Mouse (Mus musculus) heart, adult 8-10 months (tissue): Measurements from ENCODE around the gene Pik3r4. TPM values are rescaled to one million over a fixed set of nuclear protein-coding genes. Genes with fewer than 3 reads are reported as not detected.

Experiments used
- DNase-seq: peaks from one replicate; pipeline ENCODE4 v3.0.0; 2022; ENCODE audit warnings: low spot score
- total RNA-seq, 4 experiments: library from RNA; stranded (reverse); gene quantifications; 2 replicates each; pipeline ENCODE4 v1.2.4; 2022

Gene Pik3r4
- total RNA-seq, 4 experiments from 2014 or later, result 19.1 to 24.0 (median 21.6) TPM

- DNase-seq, result peak; percentile 39
Observed at GRCm38 (mm10) chr9:105697764-105698396, 55.1 kb downstream of the Pik3r4 start.

- no peak for DNase-seq
Observed at GRCm38 (mm10) chr9:105700702-105701101, 57.9 kb downstream of the Pik3r4 start.

GRCm38 (mm10) chr9:105701966-105702365 lies 59.2 kb downstream of the Pik3r4 start:
- DNase-seq, result no peak

GRCm38 (mm10) chr9:105704226-105704932 lies 61.6 kb downstream of the Pik3r4 start:
- DNase-seq, result no peak

- DNase-seq, result no peak
Observed at GRCm38 (mm10) chr9:105705011-105705410, 62.2 kb downstream of the Pik3r4 start.

GRCm38 (mm10) chr9:105712049-105712448 lies 69.3 kb downstream of the Pik3r4 start:
- no peak for DNase-seq

GRCm38 (mm10) chr9:105719367-105719766 lies 76.6 kb downstream of the Pik3r4 start:
- DNase-seq, result no peak

GRCm38 (mm10) chr9:105719851-105720395 lies 77.1 kb downstream of the Pik3r4 start:
- no peak for DNase-seq

GRCm38 (mm10) chr9:105720430-105720829 lies 77.7 kb downstream of the Pik3r4 start:
- DNase-seq, result no peak

GRCm38 (mm10) chr9:105731976-105732375 lies 89.2 kb downstream of the Pik3r4 start:
- DNase-seq, result peak; percentile 53

GRCm38 (mm10) chr9:105734651-105735050 lies 91.9 kb downstream of the Pik3r4 start:
- DNase-seq, result no peak

GRCm38 (mm10) chr9:105735195-105735594 lies 92.4 kb downstream of the Pik3r4 start:
- DNase-seq, result no peak

Other genes starting within 250 kb of the Pik3r4 start
- gene Aste1, start 247.6 kb upstream of the Pik3r4 start, total RNA-seq, result 1 to 10 TPM; 4.4 to 7.5 (median 5.2) TPM
- gene Nek11, start 247.5 kb upstream of the Pik3r4 start, total RNA-seq, result not detected
- gene Atp2c1, start 115.7 kb upstream of the Pik3r4 start, total RNA-seq, result 10 to 100 TPM; 51.2 to 63.2 (median 57.2) TPM
- 1 to 10 TPM; 2.3 to 4.3 (median 3.4) TPM for gene Col6a6, start 185.2 kb downstream of the Pik3r4 start, total RNA-seq